Mouse (Mus musculus): ENCODE measurements around the gene Alox5. TPM values are rescaled to one million over a fixed set of nuclear protein-coding genes. Genes with fewer than 3 reads are reported as not detected.
"Not testable (repeated sequence)": the region's sequence is repeated elsewhere in the genome, so short reads cannot be mapped to it uniquely, and the experiment has no call there.

Gene Alox5
- 0.74 and 0.84 TPM in 2 replicates for polyA plus RNA-seq (2012; rRNA removed)

- WGBS = 3% methylated on average over 42 of the region's 43 CpGs
- Histone ChIP-seq H3K27ac (ENCODE audit: insufficient read depth, low read length) (no peak within 1 kb of the TSS), H3K4me1 (ENCODE audit: control insufficient read depth, insufficient read depth, low read length) (no peaks in the 10 kb centered on the region), H3K27me3 (ENCODE audit: control insufficient read depth, insufficient read depth, low read length) (no peaks in the 10 kb centered on the region; the same call in 1 of the 2 replicates), H3K4me3 (replicated peaks; ENCODE audit: insufficient read depth, low read depth, low read length) (peak within 1 kb of the TSS; percentile 3)
- TF ChIP-seq CTCF (IDR thresholded peaks at IDR 0.05; ENCODE audit: borderline replicate concordance, insufficient read depth, low read depth, low read length) = no peak
- TF ChIP-seq POLR2A (IDR thresholded peaks at IDR 0.05; ENCODE audit: borderline replicate concordance, insufficient read depth, low read length) = no peak
- DNase-seq = no peak
Measured at GRCm38 (mm10) chr6:116460544-116461283, at the start of gene Alox5. Gene Alox5 (minus strand): TSS chr6:116461178.

DNA sequence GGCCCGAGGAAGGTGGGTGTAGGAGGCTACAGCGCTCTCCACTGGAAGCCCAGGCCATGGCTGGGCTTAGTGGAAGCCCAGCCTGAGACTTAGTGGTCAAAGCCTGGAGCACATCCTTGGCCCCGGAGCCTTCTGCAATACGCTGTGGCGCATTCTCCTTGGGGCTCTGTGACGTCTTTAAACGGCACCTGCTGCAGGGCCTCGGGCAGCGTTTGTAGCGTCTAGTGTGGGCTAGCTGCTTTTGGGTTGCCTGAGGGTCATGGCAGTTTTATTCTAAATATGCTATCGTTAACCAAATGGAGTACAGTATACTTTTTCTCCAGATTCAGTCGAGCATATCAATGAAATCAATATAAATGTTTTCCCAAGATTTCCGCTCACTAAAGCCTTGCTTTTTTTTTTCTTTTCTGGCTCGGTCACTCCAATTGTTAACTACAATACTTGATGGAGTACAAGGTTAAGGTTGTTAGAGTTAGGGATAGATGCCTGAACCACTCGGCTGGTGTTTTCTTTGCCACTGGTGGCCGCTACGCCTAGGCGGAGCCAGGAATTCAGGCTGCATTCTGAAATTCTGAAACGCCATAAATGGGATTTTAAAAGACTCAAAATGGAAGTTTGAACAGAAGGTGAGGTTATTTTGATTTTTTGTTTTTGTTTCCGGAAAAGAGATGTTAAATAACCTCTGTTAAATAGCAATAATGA is 45.5 kb upstream of the Alox5 start, which contains the start of gene Olfr212:
Gene Olfr212, plus strand, starts transcription at position 215 of the 702 bp plus-strand sequence.
- 90% methylated on average over 20 of the region's 20 CpGs for WGBS
- H3K4me3 ChIP-seq (replicated peaks; ENCODE audit: insufficient read depth, low read depth, low read length); H3K4me1 ChIP-seq (ENCODE audit: control insufficient read depth, insufficient read depth, low read length); H3K27me3 ChIP-seq (ENCODE audit: control insufficient read depth, insufficient read depth, low read length); H3K27ac ChIP-seq (ENCODE audit: insufficient read depth, low read length): not testable (repeated sequence)
- peak in 1 of 2 experiments; percentile 8 for DNase-seq

DNA sequence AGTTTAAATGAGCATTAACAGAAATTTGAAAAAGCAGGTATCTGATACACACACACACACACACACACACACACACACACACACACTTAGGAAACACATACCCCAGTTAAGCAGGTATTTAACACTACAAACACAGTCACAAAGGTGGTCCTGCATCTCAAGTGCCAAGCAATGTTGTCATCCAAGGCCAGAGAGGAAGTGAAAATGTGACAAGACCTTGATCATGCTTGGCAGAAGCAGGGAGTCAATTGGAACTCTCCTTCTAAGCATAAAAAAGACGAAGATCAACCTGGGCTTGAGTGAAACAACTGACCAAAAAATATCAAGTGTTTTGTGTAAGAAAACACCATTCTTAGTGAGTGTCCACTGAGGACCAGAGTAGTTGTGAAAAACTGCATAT is 35.0 kb upstream of the Alox5 start:
- Histone ChIP-seq H3K27ac (ENCODE audit: insufficient read depth, low read length) (no peak overlapping the region), H3K4me3 (replicated peaks; ENCODE audit: insufficient read depth, low read depth, low read length) (no peak overlapping the region), H3K4me1 (ENCODE audit: control insufficient read depth, insufficient read depth, low read length) (no peaks in the 10 kb centered on the region), H3K27me3 (ENCODE audit: control insufficient read depth, insufficient read depth, low read length) (no peaks in the 10 kb centered on the region)
- DNase-seq = no peak
- TF ChIP-seq POLR2A (IDR thresholded peaks at IDR 0.05; ENCODE audit: borderline replicate concordance, insufficient read depth, low read length) (no peak), CTCF (IDR thresholded peaks at IDR 0.05; ENCODE audit: borderline replicate concordance, insufficient read depth, low read depth, low read length) (no peak)
- WGBS = 84% methylated on average over 1 of the region's 1 CpGs

DNA sequence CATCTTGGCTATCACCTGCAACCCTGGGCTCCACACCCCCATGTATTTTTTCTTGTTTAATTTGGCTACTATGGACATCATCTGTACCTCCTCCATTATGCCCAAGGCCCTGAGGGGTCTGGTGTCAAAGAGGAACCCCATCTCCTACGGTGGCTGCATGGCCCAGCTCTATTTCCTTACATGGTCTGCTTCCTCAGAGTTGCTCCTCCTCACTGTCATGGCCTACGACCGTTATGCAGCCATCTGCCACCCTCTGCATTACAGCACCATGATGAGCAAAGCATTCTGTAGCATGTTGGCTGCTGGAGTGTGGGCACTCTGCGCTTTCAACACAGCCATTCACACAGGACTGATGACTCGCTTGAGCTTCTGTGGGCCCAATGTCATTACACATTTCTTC is 32.8 kb upstream of the Alox5 start:
- Histone ChIP-seq H3K27me3 (ENCODE audit: control insufficient read depth, insufficient read depth, low read length) (no peaks in the 10 kb centered on the region), H3K27ac (ENCODE audit: insufficient read depth, low read length) (no peak overlapping the region), H3K4me1 (ENCODE audit: control insufficient read depth, insufficient read depth, low read length) (peaks cover 4% of the 10 kb centered on the region; the same call in 1 of the 2 replicates), H3K4me3 (replicated peaks; ENCODE audit: insufficient read depth, low read depth, low read length) (no peak overlapping the region)
- 84% methylated on average over 5 of the region's 5 CpGs for WGBS
- DNase-seq = no peak
- TF ChIP-seq CTCF (IDR thresholded peaks at IDR 0.05; ENCODE audit: borderline replicate concordance, insufficient read depth, low read depth, low read length) (no peak), POLR2A (IDR thresholded peaks at IDR 0.05; ENCODE audit: borderline replicate concordance, insufficient read depth, low read length) (no peak)

GRCm38 (mm10) chr6:116488791-116489190 is 27.8 kb upstream of the Alox5 start, which contains the start of gene Olfr211:
Gene Olfr211 (plus strand): TSS chr6:116489091.
- 22% methylated on average over 4 of the region's 4 CpGs for WGBS
- TF ChIP-seq CTCF (IDR thresholded peaks at IDR 0.05; ENCODE audit: borderline replicate concordance, insufficient read depth, low read depth, low read length) (no peak), POLR2A (IDR thresholded peaks at IDR 0.05; ENCODE audit: borderline replicate concordance, insufficient read depth, low read length) (no peak)
- Histone ChIP-seq H3K27me3 (ENCODE audit: control insufficient read depth, insufficient read depth, low read length) (no peaks in the 10 kb centered on the region), H3K4me3 (replicated peaks; ENCODE audit: insufficient read depth, low read depth, low read length) (no peak within 1 kb of the TSS), H3K4me1 (ENCODE audit: control insufficient read depth, insufficient read depth, low read length) (peaks cover 4% of the 10 kb centered on the region; the same call in 1 of the 2 replicates), H3K27ac (ENCODE audit: insufficient read depth, low read length) (no peak within 1 kb of the TSS)
- DNase-seq = peak in 1 of 2 experiments; percentile 37

GRCm38 (mm10) chr6:116486833-116487232 is 25.9 kb upstream of the Alox5 start:
- no peak for DNase-seq
- H3K27ac ChIP-seq (ENCODE audit: insufficient read depth, low read length) = no peak overlapping the region
- no peak for TF ChIP-seq POLR2A (IDR thresholded peaks at IDR 0.05; ENCODE audit: borderline replicate concordance, insufficient read depth, low read length)
- no peak for TF ChIP-seq CTCF (IDR thresholded peaks at IDR 0.05; ENCODE audit: borderline replicate concordance, insufficient read depth, low read depth, low read length)
- no peak overlapping the region for H3K4me3 ChIP-seq (replicated peaks; ENCODE audit: insufficient read depth, low read depth, low read length)
- H3K4me1 ChIP-seq (ENCODE audit: control insufficient read depth, insufficient read depth, low read length) = peaks cover 4% of the 10 kb centered on the region; the same call in 1 of the 2 replicates
- H3K27me3 ChIP-seq (ENCODE audit: control insufficient read depth, insufficient read depth, low read length) = no peaks in the 10 kb centered on the region
- WGBS = 79% methylated on average over 1 of the region's 1 CpGs

GRCm38 (mm10) chr6:116485081-116485480 is 24.1 kb upstream of the Alox5 start:
- H3K27ac ChIP-seq (ENCODE audit: insufficient read depth, low read length) = no peak overlapping the region
- H3K4me3 ChIP-seq (replicated peaks; ENCODE audit: insufficient read depth, low read depth, low read length) = no peak overlapping the region
- peaks cover 4% of the 10 kb centered on the region; the same call in 1 of the 2 replicates for H3K4me1 ChIP-seq (ENCODE audit: control insufficient read depth, insufficient read depth, low read length)
- WGBS = 89% methylated on average over 1 of the region's 1 CpGs
- DNase-seq = no peak
- H3K27me3 ChIP-seq (ENCODE audit: control insufficient read depth, insufficient read depth, low read length) = no peaks in the 10 kb centered on the region
- TF ChIP-seq POLR2A (IDR thresholded peaks at IDR 0.05; ENCODE audit: borderline replicate concordance, insufficient read depth, low read length) = no peak
- TF ChIP-seq CTCF (IDR thresholded peaks at IDR 0.05; ENCODE audit: borderline replicate concordance, insufficient read depth, low read depth, low read length) = no peak

- Histone ChIP-seq H3K4me3 (replicated peaks; ENCODE audit: insufficient read depth, low read depth, low read length) (no peak overlapping the region), H3K4me1 (ENCODE audit: control insufficient read depth, insufficient read depth, low read length) (no peaks in the 10 kb centered on the region), H3K27ac (ENCODE audit: insufficient read depth, low read length) (no peak overlapping the region), H3K27me3 (ENCODE audit: control insufficient read depth, insufficient read depth, low read length) (no peaks in the 10 kb centered on the region; the same call in 1 of the 2 replicates)
- 30% methylated on average over 3 of the region's 3 CpGs for WGBS
- no peak for TF ChIP-seq POLR2A (IDR thresholded peaks at IDR 0.05; ENCODE audit: borderline replicate concordance, insufficient read depth, low read length)
- TF ChIP-seq CTCF (IDR thresholded peaks at IDR 0.05; ENCODE audit: borderline replicate concordance, insufficient read depth, low read depth, low read length) = no peak
- no peak for DNase-seq
Measured at GRCm38 (mm10) chr6:116468081-116468480, 7.1 kb upstream of the Alox5 start.
